Mouse (Mus musculus) ES-Bruce4 (cell line): ENCODE data around the gene Arih1.

ENCODE experiments used
- CTCF ChIP-seq: IDR thresholded peaks from one replicate; pipeline ENCODE4 v1.8.1; 2011; ENCODE audit warnings: low read depth, low read length
- EP300 ChIP-seq: IDR thresholded peaks from 2 replicates; pipeline ENCODE4 v1.6.1; 2011; ENCODE audit warnings: low read depth, low read length; ENCODE audit not compliant: insufficient read depth

DNA sequence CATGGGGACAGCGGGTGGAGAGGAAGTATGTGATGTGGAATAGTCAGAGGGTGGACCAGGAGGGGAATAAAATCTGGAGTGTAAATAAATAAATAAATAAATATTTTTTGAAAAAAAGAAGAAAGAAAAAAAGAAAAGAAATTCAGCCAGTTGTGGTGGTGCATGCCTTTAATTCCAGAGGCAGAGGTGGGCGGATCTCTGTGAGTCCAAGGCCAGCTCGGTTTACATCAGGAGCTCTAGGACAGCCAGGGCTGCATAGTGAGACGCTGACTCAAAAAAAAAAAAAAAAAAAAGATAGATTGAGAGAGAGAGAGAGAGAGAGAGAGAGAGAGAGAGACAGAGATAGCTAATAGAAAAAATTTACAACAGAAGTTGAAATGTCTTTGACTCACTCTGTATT is 26.0 kb upstream of the Arih1 start:
- no peak for TF ChIP-seq CTCF
- no peak for TF ChIP-seq EP300
